Mouse (Mus musculus) forebrain, embryonic 14.5 days (tissue): ENCODE results near the gene Pus10. TPM values are rescaled to one million over a fixed set of nuclear protein-coding genes. Genes with fewer than 3 reads are reported as not detected.

Experiments used
- ATAC-seq: fragments of 200-750 bp; cut with Nextera tagmentation; 2 replicates; pipeline ENCODE4 v1.8.0; 2017; ENCODE audit warnings: mild to moderate bottlenecking, moderate library complexity
- DNase-seq: peaks from one replicate; pipeline ENCODE4 v3.0.0-alpha.2; 2015; ENCODE audit warnings: low spot score
- H3K27ac ChIP-seq: fragments of 300-500 bp; sonication (generic); 2 replicates; pipeline ENCODE4 v1.5.1; 2014; ENCODE audit warnings: low read depth, mild to moderate bottlenecking, control low read depth, low read length, moderate library complexity
- H3K27me3 ChIP-seq: fragments of 300-500 bp; sonication (generic); replicated peaks from 2 replicates; pipeline ENCODE4 v1.6.1; 2014; ENCODE audit warnings: low read length, control low read depth, mixed read lengths; ENCODE audit not compliant: control insufficient read depth, insufficient read depth
- H3K36me3 ChIP-seq: fragments of 300-500 bp; sonication (generic); 2 replicates; pipeline ENCODE4 v1.6.1; 2014; ENCODE audit warnings: low read length, control low read depth; ENCODE audit not compliant: control insufficient read depth, insufficient read depth
- H3K4me1 ChIP-seq: fragments of 300-500 bp; sonication (generic); 2 replicates; pipeline ENCODE4 v1.6.1; 2014; ENCODE audit warnings: antibody characterized with exemption, low read length, control low read depth; ENCODE audit not compliant: control insufficient read depth, insufficient read depth
- H3K4me2 ChIP-seq: fragments of 300-500 bp; sonication (generic); 2 replicates; pipeline ENCODE4 v1.6.1; 2014; ENCODE audit warnings: mild to moderate bottlenecking, control low read depth, low read length
- H3K4me3 ChIP-seq: fragments of 300-500 bp; sonication (generic); 2 replicates; pipeline ENCODE4 v1.5.1; 2014; ENCODE audit warnings: low read depth, low read length, control low read depth
- H3K9ac ChIP-seq: fragments of 300-500 bp; sonication (generic); 2 replicates; pipeline ENCODE4 v1.6.1; 2014; ENCODE audit warnings: mild to moderate bottlenecking, low read length, control low read depth, moderate library complexity
- H3K9me3 ChIP-seq: fragments of 300-500 bp; sonication (generic); replicated peaks from 2 replicates; pipeline ENCODE4 v1.6.1; 2016; ENCODE audit warnings: low read length, control low read depth, mixed read lengths; ENCODE audit not compliant: control insufficient read depth
- WGBS: fragments of 180-500 bp; shearing (Covaris S2); extraction: QIAGEN DNeasy Blood & Tissue Kit; methylation state at CpG from one replicate; pipeline ENCODE4 v1.1.7; 2014; 5-methylcytosine and 5-hydroxymethylcytosine counted together
- polyA plus RNA-seq: library from polyadenylated mRNA; unstranded; fragments of >200 nt; fragmentation: Nextera tagmentation; extraction: Ambion mirVana; gene quantifications from 2 replicates; pipeline ENCODE4 v1.2.1, GENCODE M21; 2014

Gene Pus10
- polyA plus RNA-seq: 13.4 and 14.7 TPM in 2 replicates

DNA sequence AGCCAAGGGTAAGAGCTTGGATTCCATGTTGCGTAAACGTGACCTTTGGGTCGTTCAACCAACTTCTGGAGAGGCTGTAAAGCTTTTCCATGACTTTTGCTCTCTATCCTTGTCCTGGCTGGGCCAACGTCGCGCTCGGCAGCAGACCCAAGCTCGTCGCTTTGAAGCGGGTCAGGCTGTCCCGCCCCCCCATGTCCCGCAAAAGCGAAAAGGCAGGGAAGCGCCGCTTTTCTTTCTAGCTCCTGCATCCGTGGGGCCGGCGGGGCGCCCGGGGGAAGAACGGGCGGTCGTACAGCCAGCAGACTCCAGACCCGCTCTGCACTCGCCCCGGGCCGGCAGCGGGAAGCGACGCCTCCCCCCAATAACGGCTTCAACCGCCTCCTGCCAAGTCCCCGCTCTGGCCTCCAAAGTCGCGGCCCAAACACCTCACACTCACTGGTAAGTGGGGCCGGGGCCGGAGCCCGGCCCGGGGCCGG lies at the start of gene Pus10:
TSS of gene Pus10 (plus strand) at position 364 of the 476 bp plus-strand sequence.
- Histone ChIP-seq H3K4me3 (peak within 1 kb of the TSS; percentile 96), H3K4me2 (peak within 1 kb of the TSS; percentile 65), H3K27ac (peak within 1 kb of the TSS; percentile 94), H3K36me3 (peaks cover 3% of the 10 kb centered on the region; the same call in 1 of the 2 replicates), H3K4me1 (0 out of 2 replicates have a peak, but pooled peaks cover 4% of the 10 kb centered on the region), H3K9me3 (no peaks in the 10 kb centered on the region), H3K27me3 (no peaks in the 10 kb centered on the region), H3K9ac (peak within 1 kb of the TSS; percentile 91)
- no peak for DNase-seq
- ATAC-seq: peak; percentile 60
- WGBS: under 1% methylated on average over 37 of the region's 40 CpGs

DNA sequence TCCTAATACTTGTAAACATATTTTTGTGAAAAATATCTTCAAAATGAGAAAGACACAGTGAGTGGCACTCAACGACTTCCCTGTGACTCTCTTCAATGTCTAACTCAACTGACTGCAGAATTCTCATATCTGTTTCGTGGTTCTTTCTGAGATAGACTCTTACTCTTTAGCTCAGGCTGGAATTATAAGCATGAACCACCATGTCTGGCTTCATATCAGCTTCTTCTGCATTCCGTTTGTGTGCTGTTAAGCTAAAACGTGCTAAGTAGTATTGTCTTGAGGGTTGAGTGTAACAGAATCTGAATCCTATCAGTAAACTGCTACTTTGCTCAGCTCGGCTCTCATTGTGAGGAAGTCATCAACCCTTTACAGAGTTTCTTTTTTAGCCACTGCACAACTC lies 46.5 kb upstream of the Pus10 start:
- no peak overlapping the region for H3K9ac ChIP-seq
- no peak overlapping the region for H3K4me3 ChIP-seq
- ATAC-seq: no peak
- H3K36me3 ChIP-seq: peaks cover 47% of the 10 kb centered on the region
- H3K4me2 ChIP-seq: no peak overlapping the region
- WGBS: 86% methylated on average over 5 of the region's 5 CpGs
- no peak for DNase-seq
- no peaks in the 10 kb centered on the region for H3K27me3 ChIP-seq
- H3K4me1 ChIP-seq: no peaks in the 10 kb centered on the region
- no peaks in the 10 kb centered on the region for H3K9me3 ChIP-seq
- no peak overlapping the region for H3K27ac ChIP-seq

DNA sequence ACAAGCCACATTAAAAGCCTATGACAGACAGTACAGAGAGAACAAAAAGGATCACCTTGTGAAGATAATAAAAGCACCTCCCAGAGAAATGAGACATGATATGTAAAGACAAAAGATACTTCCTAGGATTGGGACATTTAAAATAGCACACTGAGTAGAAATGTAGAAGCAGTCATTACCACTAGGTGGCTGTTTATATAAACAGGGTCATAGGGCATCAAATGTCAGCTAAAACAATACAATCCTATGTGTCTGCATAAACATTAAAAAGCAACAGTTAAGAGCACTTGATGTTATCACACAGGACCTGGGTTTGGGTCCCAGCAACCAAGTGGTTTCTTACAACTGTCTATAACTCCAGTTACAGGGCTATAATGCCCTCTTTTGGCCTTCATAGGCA lies 34.8 kb upstream of the Pus10 start:
- no peak overlapping the region for H3K4me3 ChIP-seq
- no peaks in the 10 kb centered on the region for H3K9me3 ChIP-seq

DNA sequence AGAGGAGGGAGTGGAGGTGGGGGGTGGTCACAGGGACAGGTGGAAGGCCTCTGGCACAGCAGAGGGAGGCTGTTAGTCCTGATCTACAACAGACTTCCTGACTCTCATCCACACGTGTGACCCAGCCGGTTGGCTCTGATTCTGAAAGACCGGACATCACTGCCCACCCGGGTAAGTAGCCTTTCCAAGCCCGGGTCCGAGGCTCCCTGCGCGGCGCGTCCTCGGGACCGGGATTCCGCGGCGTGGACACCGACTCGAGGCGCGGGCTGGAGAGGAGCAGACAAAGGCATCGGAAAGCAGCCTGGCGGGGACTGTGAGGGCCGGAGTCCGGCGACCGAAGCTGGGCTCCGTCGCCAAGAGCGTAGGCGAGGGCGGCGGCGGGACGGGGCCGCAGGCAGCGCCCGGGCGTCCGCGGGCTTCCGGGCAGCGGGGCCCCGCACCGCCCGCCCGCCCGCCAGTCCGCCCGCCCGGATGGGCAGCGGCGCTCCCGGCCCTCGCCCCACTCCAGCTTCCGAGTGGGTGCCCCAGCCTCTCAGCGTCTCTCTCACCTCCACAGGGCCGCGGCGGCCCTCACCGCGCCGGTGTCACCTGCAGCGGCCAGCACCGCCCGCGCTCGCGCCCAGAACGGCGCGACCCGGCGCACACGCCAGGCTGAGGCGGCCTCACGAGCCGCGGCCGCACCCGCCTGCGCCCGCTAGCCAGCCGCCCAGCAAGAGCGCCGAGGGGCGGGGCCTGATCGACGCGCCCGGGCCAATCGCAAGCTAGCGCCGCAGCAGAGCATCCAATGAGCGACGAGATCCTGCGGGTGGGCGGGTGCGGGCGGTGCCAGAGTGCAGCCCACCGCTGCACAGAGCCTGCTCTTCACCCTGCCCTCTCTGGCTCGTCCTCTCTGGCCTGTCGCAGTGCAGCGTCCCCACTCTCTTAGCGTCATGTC lies 32.3 kb upstream of the Pus10 start, which contains the start of gene 0610010F05Rik:
TSS of gene 0610010F05Rik (minus strand) at position 695 of the 934 bp plus-strand sequence.
- Histone ChIP-seq H3K9me3 (no peaks in the 10 kb centered on the region), H3K4me3 (peak within 1 kb of the TSS; percentile 97), H3K27me3 (no peaks in the 10 kb centered on the region), H3K4me2 (peak within 1 kb of the TSS; percentile 61), H3K36me3 (peaks cover 3% of the 10 kb centered on the region; the same call in 1 of the 2 replicates), H3K4me1 (no peaks in the 10 kb centered on the region), H3K9ac (peak within 1 kb of the TSS; percentile 97), H3K27ac (peak within 1 kb of the TSS; percentile 94)
- peak; percentile 97 for DNase-seq
- under 1% methylated on average over 87 of the region's 103 CpGs for WGBS
- ATAC-seq: peak; percentile 99

More for the DNA sequence above, 34.8 kb upstream of the Pus10 start:
- H3K4me2 ChIP-seq: no peak overlapping the region
- no peak for DNase-seq
- no peaks in the 10 kb centered on the region for H3K27me3 ChIP-seq
- H3K9ac ChIP-seq: no peak overlapping the region
- ATAC-seq: no peak
- H3K4me1 ChIP-seq: no peaks in the 10 kb centered on the region
- peaks cover 13% of the 10 kb centered on the region for H3K36me3 ChIP-seq
- H3K27ac ChIP-seq: no peak overlapping the region

DNA sequence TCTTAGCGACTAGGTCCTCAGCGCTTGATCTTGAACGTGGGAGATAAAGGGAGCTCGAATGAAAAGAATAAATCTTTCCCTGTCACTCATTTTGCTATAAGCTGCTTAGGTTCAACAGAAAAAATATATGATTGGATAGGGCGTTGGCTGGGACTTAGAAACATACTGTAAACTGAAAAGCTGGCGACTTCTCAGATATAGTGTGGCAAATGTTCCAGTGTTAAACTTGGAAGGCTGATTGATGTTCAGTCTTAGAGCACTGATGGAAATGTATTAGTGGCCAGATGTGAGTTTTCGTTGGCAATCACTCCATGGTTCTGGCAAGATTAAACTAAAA lies 31.6 kb upstream of the Pus10 start:
- no peaks in the 10 kb centered on the region for H3K27me3 ChIP-seq
- H3K4me3 ChIP-seq: peak overlapping the region; percentile 97
- DNase-seq (no peak), ATAC-seq (no peak)
- no peaks in the 10 kb centered on the region for H3K9me3 ChIP-seq
- WGBS: 10% methylated on average over 7 of the region's 7 CpGs
- H3K36me3 ChIP-seq: no peaks in the 10 kb centered on the region; the same call in 1 of the 2 replicates
- peak overlapping the region; percentile 94; the same call in 1 of the 2 replicates for H3K27ac ChIP-seq
- H3K4me1 ChIP-seq: no peaks in the 10 kb centered on the region
- H3K9ac ChIP-seq: peak overlapping the region; percentile 97
- peak overlapping the region; percentile 61 for H3K4me2 ChIP-seq

DNA sequence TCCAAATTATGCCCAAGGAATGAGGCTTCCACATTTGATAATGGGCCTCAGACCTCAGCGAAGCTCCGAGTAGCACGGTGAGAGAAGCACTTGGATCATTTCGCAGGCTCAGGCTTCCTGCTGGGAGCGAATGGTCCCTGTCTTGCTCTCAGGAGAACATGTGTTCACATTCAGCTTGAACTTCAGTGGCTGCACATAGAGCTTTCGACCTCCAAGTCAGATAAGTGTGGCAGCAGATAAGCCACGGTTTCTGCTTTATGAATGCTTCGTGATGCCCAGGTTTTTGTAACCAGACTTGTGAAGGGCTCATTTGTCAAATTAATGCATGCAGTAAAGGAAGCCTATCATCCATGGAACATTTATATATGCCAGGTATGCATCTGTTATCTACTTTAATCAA lies 30.9 kb upstream of the Pus10 start:
- DNase-seq: no peak
- Histone ChIP-seq H3K27me3 (no peaks in the 10 kb centered on the region), H3K4me3 (no peak overlapping the region), H3K4me2 (no peak overlapping the region), H3K9me3 (no peaks in the 10 kb centered on the region), H3K9ac (no peak overlapping the region), H3K27ac (no peak overlapping the region), H3K4me1 (no peaks in the 10 kb centered on the region), H3K36me3 (no peaks in the 10 kb centered on the region)
- no peak for ATAC-seq
- WGBS: 76% methylated on average over 8 of the region's 8 CpGs

DNA sequence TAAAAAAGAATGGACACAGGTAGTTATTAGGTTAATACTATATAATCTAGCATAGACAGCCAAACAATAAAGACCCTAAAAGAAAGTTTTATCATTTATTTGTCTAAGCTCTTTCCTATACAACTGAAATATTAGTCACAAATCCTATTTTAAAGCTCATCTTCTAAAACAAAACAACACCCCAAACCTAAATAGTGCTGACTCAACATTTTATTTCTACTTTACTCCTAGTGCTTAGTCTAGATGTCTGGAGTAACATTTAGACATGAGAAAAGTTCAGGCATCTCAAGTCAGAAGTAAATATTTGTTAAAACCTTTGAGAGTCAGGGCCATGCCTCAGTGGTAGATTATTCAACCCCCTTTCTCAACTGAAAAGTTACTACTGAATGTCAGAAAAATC lies 18.0 kb upstream of the Pus10 start:
- no peak overlapping the region for H3K4me2 ChIP-seq
- DNase-seq: no peak
- H3K4me1 ChIP-seq: no peaks in the 10 kb centered on the region
- no peak overlapping the region for H3K27ac ChIP-seq
- no peaks in the 10 kb centered on the region for H3K9me3 ChIP-seq
- no peak overlapping the region for H3K4me3 ChIP-seq
- ATAC-seq: no peak
- peaks cover 12% of the 10 kb centered on the region for H3K36me3 ChIP-seq
- no peak overlapping the region for H3K9ac ChIP-seq
- no peaks in the 10 kb centered on the region for H3K27me3 ChIP-seq

DNA sequence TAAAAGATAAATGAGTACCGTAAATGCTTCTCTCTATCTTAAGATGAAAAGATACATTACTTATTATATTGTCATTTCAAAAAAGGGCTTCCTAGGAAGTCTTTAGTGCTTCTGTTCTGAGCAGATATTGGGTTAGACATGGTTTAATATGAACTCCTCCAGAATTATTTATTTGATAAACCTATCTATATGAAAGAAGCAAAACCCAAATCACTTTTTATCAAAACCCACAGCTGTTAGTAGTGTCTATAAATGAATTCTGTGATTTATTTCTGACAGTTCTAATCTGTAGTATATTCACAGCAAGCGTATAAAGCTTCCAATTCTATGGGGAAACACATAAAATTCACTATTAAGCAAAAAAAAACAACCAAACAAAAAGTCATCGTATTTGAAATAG lies 17.6 kb upstream of the Pus10 start:
- Histone ChIP-seq H3K4me3 (no peak overlapping the region), H3K4me1 (no peaks in the 10 kb centered on the region), H3K9ac (no peak overlapping the region), H3K9me3 (no peaks in the 10 kb centered on the region), H3K27ac (no peak overlapping the region), H3K27me3 (no peaks in the 10 kb centered on the region), H3K4me2 (no peak overlapping the region), H3K36me3 (peaks cover 12% of the 10 kb centered on the region)
- DNase-seq: no peak
- ATAC-seq: no peak
- 94% methylated on average over 3 of the region's 3 CpGs for WGBS

DNA sequence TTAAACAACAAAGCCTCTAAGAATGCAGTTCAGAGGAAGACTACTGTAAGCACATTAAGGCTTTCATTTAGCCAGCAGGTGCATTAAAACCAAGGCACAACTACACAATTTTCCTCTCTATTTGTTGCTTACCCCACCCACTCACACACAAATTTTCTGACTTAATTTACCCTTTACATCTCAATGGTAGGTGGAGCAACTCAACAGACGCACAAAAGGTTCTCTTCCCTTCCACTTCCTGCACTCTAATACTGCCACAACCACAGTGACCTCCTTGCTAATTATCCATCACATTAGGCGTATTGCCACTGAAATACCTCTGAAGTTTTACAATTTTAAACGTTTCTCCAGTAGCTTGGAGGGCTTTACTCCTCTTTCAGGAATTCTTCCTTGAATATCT lies 11.8 kb upstream of the Pus10 start:
- Histone ChIP-seq H3K36me3 (peaks cover 17% of the 10 kb centered on the region), H3K27me3 (no peaks in the 10 kb centered on the region), H3K9me3 (no peaks in the 10 kb centered on the region), H3K27ac (no peak overlapping the region), H3K4me2 (no peak overlapping the region), H3K4me3 (no peak overlapping the region), H3K4me1 (no peaks in the 10 kb centered on the region), H3K9ac (no peak overlapping the region)
- ATAC-seq (no peak), DNase-seq (no peak)
- WGBS: 26% methylated on average over 3 of the region's 3 CpGs
